12 mouse cellular contexts compared by ENCODE assay signal in the genomic region with DNA sequence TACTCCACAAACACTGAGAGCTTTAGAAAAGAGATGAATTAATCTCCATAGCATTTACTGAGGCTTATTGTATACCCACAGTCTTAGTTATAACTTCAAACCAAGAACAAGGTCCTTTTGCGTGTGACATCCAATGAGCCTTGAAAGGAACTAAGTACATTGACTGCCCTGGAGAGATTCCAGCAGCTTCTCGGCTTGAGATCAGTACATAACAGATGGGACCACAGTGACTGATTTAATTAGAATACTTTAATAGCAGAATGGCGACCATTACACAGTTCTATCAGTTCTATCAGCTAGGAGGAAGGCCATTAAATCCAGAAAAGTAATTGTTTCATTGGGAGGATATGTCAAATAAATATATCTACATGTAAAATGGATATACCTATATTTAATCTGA.
DNase-seq lines count a peak whose midpoint lies in the region; ATAC-seq and TF ChIP-seq lines count a peak whose summit lies in the region.
"Had no signal": no experiment of that assay in that cellular context is flagged by ENCODE, and none has a peak within 500 bp of the region (broad histone marks: within the 10 kb centered on the region; RNA-seq: fewer than 3 reads in every experiment).

No protein-coding gene starts in this region.

- no peak overlapping the region for H3K9ac ChIP-seq in forebrain, embryonic 15.5 days (replicated peaks)
- H3K9ac ChIP-seq: heart, embryonic 15.5 days had no signal

- peak; percentile 95 for ATAC-seq in forebrain, embryonic 15.5 days (replicated peaks)
- ATAC-seq: intestine, postnatal 0 days had no signal

- H3K4me1 ChIP-seq in forebrain, embryonic 15.5 days = no peaks in the 10 kb centered on the region
- H3K4me1 ChIP-seq: heart, embryonic 15.5 days; limb, embryonic 10.5 days had no signal

- no peaks in the 10 kb centered on the region for H3K9me3 ChIP-seq in forebrain, embryonic 15.5 days
- H3K9me3 ChIP-seq: heart, embryonic 15.5 days; limb, embryonic 10.5 days had no signal

- H3K4me3 ChIP-seq in forebrain, embryonic 15.5 days = no peak overlapping the region
- H3K4me3 ChIP-seq: heart, embryonic 15.5 days; limb, embryonic 10.5 days had no signal

- TF ChIP-seq POLR2A in brain, embryonic 14.5 days (IDR thresholded peaks at IDR 0.05; ENCODE audit: borderline replicate concordance, extremely low read depth, insufficient read depth, insufficient read length, poor library complexity, severe bottlenecking) = no peak

- WGBS in forebrain, embryonic 15.5 days = 11% methylated on average over 3 of the region's 3 CpGs

- peak overlapping the region; percentile 52; the same call in 1 of the 2 replicates for H3K27ac ChIP-seq in forebrain, embryonic 15.5 days (replicated peaks)
- H3K27ac ChIP-seq: heart, embryonic 15.5 days; limb, embryonic 10.5 days had no signal

- H3K36me3 ChIP-seq in forebrain, embryonic 15.5 days = no peaks in the 10 kb centered on the region
- H3K36me3 ChIP-seq: heart, embryonic 15.5 days; limb, embryonic 10.5 days had no signal

- no peak overlapping the region for H3K4me2 ChIP-seq in forebrain, embryonic 15.5 days (replicated peaks)
- H3K4me2 ChIP-seq: heart, embryonic 15.5 days had no signal

- H3K27me3 ChIP-seq in forebrain, embryonic 15.5 days = no peaks in the 10 kb centered on the region
- H3K27me3 ChIP-seq: heart, embryonic 15.5 days had no signal

- DNase-seq in brain, adult 2 months (ENCODE audit: low read depth, low spot score) = peak; percentile 47
- DNase-seq in brain, embryonic 14.5 days (ENCODE audit: low read depth) = peak; percentile 93
- DNase-seq in layer of hippocampus, adult 9-11 months = peak; percentile 6
- no peak for DNase-seq in right cerebral cortex, postnatal 14 days
- no peak for DNase-seq in frontal cortex, postnatal 10 days (ENCODE audit: low spot score in 2 of 2)
- DNase-seq in thymus, postnatal 14 days = no peak
- DNase-seq: adrenal gland, postnatal 14 days; gastrocnemius, postnatal 25 days had no signal

- TF ChIP-seq CTCF in brain, embryonic 14.5 days (IDR thresholded peaks at IDR 0.05; ENCODE audit: borderline replicate concordance, extremely low read depth, insufficient read depth, insufficient read length) = no peak

Comparison
In these comparisons a context has a peak if more than half of its experiments do, and no peak if none do; other contexts are left out.
1. DNase-seq: peak in brain, adult 2 months (single experiment), brain, embryonic 14.5 days (single experiment) and layer of hippocampus, adult 9-11 months (single experiment); none in right cerebral cortex, postnatal 14 days (single experiment), frontal cortex, postnatal 10 days (0 of 2) and thymus, postnatal 14 days (single experiment).